Mouse (Mus musculus): ENCODE results near the gene St6gal1. TPM values are rescaled to one million over a fixed set of nuclear protein-coding genes. Genes with fewer than 3 reads are reported as not detected.

Gene St6gal1
- polyA plus RNA-seq, 1 experiment from 2014 or later = 17.6 TPM

DNA sequence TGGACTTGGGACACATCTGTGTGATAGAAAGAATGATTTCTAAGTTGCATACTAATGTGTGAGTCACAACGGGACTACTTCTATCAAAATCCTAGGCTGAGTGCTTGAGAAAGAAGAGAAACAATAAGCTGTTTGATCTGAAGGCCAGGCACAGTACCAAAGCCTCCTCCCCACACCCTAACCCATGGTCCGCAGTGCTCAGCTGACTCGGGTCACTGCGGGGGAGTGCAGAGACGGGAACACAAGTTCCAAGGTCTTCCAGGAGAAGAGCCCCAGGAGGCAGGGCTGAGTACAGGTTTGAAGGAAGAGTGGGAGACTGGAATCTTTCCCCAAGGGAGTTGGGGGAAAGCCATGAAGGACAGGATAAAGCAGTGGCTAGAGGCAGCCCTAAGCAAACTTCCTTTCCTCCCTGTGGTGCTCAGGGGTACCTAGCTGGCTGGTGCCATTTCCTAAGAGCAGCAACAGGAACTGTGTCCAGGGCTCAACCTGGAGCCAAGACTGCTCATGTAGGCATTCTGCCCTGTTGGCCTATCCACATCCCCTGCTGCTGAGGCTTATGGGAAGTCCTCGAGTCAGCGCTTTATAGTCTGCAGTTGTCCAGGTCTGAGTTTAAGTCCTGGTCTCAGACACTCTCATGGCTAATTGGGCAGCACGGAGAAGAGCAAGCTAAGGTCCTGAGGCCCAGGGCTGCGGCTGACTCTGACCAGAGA lies 48.1 kb downstream of the St6gal1 start:
- Histone ChIP-seq H3K4me2 (ENCODE audit: low read depth, low read length) (no peak overlapping the region), H3K4me3 (replicated peaks; ENCODE audit: low read length) (no peak overlapping the region), H3K9ac (ENCODE audit: low read length) (no peak overlapping the region), H3K27me3 (ENCODE audit: control insufficient read depth, insufficient read depth, low read length) (no peaks in the 10 kb centered on the region), H3K9me3 (replicated peaks; ENCODE audit: control insufficient read depth, low read length) (no peaks in the 10 kb centered on the region), H3K4me1 (ENCODE audit: control insufficient read depth, insufficient read depth, low read length) (peaks cover 53% of the 10 kb centered on the region), H3K36me3 (ENCODE audit: control insufficient read depth, insufficient read depth, low read length) (no peaks in the 10 kb centered on the region), H3K27ac (ENCODE audit: low read length) (peak overlapping the region; percentile 56; the same call in 1 of the 2 replicates)
- whole genome bisulfite sequencing = 56% methylated on average over 9 of the region's 9 CpGs
- no peak for ATAC-seq (ENCODE audit: insufficient read depth, low FRiP score)

DNA sequence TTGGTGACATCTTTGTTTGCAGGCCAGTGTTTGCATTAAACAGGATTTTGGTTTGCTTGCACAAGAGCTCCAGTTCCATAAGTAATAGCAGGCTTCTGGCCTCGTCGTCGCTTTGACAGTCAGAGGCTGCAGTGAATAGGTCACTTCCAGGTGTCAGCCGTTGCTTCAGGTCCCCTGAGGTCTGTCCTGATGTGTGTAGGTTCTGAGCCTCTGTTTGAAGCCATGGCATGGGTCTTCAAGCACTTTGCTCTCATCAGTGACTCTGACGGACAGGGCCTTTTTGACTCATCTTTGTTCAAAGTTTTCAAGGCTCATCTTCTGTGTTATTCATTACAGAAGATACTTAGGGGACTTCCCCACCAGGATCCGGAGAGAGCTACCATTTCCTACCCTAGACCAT lies 49.5 kb downstream of the St6gal1 start:
- no peak for ATAC-seq (ENCODE audit: insufficient read depth, low FRiP score)
- Histone ChIP-seq H3K27ac (ENCODE audit: low read length) (no peak overlapping the region), H3K27me3 (ENCODE audit: control insufficient read depth, insufficient read depth, low read length) (no peaks in the 10 kb centered on the region), H3K4me2 (ENCODE audit: low read depth, low read length) (no peak overlapping the region), H3K9me3 (replicated peaks; ENCODE audit: control insufficient read depth, low read length) (no peaks in the 10 kb centered on the region), H3K9ac (ENCODE audit: low read length) (no peak overlapping the region), H3K36me3 (ENCODE audit: control insufficient read depth, insufficient read depth, low read length) (no peaks in the 10 kb centered on the region), H3K4me3 (replicated peaks; ENCODE audit: low read length) (no peak overlapping the region), H3K4me1 (ENCODE audit: control insufficient read depth, insufficient read depth, low read length) (peaks cover 52% of the 10 kb centered on the region)
- 59% methylated on average over 6 of the region's 6 CpGs for WGBS

DNA sequence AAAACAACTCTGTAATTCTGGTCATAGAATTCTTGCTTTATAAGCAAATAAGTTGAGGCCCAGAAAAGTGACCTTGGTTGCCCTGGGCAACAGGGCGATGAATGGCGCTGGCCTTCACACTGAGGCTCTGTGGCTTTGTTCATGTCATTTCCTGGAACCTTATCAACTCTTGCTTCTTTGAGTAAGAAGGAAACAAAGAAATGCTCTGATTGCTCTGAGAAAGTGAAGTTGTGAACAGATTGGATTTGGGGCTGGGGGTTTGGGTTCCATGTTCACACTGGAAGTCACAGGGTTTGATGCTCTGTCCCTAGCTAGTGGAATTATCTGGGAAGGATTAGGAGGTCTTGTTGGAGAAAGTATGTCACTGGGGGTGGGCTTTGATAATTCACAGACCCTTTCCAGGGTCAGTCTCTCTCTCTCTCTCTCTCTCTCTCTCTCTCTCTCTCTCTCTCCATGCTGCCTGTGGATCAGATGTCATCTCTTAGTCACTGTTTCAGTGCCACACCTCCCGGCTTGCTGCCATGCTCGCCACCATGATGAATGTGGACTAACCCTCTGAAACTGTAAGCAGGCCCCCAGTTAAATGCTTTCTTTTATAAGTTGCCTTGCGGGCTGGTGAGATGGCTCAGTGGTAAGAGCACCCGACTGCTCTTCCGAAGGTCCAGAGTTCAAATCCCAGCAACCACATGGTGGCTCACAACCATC lies 50.2 kb downstream of the St6gal1 start:
- 77% methylated on average over 7 of the region's 7 CpGs for WGBS
- H3K4me1 ChIP-seq (ENCODE audit: control insufficient read depth, insufficient read depth, low read length) = peaks cover 45% of the 10 kb centered on the region
- H3K27me3 ChIP-seq (ENCODE audit: control insufficient read depth, insufficient read depth, low read length) = no peaks in the 10 kb centered on the region
- no peak for ATAC-seq (ENCODE audit: insufficient read depth, low FRiP score)
- H3K9ac ChIP-seq (ENCODE audit: low read length) = no peak overlapping the region
- H3K9me3 ChIP-seq (replicated peaks; ENCODE audit: control insufficient read depth, low read length) = no peaks in the 10 kb centered on the region
- no peak overlapping the region for H3K27ac ChIP-seq (ENCODE audit: low read length)
- no peaks in the 10 kb centered on the region for H3K36me3 ChIP-seq (ENCODE audit: control insufficient read depth, insufficient read depth, low read length)
- no peak overlapping the region for H3K4me3 ChIP-seq (replicated peaks; ENCODE audit: low read length)
- no peak overlapping the region for H3K4me2 ChIP-seq (ENCODE audit: low read depth, low read length)

DNA sequence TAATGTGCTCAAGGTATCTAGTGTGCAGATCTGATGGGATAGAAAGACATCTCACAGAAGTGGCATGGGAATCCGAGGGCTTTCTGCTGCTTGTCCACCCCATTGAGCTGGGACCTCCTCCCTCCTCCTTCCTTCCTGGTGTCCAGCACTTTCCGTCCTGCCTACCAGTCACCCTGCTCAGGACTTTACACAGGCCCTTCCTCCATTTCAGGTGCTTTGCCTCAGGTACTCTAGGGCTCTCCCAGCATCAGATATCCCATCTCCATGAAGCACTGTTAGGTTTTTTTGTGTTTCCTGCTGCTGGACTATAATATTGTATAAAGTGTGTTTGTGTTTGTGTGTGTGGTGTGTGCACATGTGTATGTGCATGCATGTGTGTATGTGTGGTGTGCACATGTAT lies 51.1 kb downstream of the St6gal1 start:
- ATAC-seq (ENCODE audit: insufficient read depth, low FRiP score) = no peak
- Histone ChIP-seq H3K9me3 (replicated peaks; ENCODE audit: control insufficient read depth, low read length) (no peaks in the 10 kb centered on the region), H3K27me3 (ENCODE audit: control insufficient read depth, insufficient read depth, low read length) (no peaks in the 10 kb centered on the region), H3K4me3 (replicated peaks; ENCODE audit: low read length) (no peak overlapping the region), H3K9ac (ENCODE audit: low read length) (no peak overlapping the region), H3K36me3 (ENCODE audit: control insufficient read depth, insufficient read depth, low read length) (no peaks in the 10 kb centered on the region), H3K27ac (ENCODE audit: low read length) (no peak overlapping the region), H3K4me1 (ENCODE audit: control insufficient read depth, insufficient read depth, low read length) (peaks cover 36% of the 10 kb centered on the region), H3K4me2 (ENCODE audit: low read depth, low read length) (no peak overlapping the region)
- WGBS = 90% methylated on average over 2 of the region's 2 CpGs

DNA sequence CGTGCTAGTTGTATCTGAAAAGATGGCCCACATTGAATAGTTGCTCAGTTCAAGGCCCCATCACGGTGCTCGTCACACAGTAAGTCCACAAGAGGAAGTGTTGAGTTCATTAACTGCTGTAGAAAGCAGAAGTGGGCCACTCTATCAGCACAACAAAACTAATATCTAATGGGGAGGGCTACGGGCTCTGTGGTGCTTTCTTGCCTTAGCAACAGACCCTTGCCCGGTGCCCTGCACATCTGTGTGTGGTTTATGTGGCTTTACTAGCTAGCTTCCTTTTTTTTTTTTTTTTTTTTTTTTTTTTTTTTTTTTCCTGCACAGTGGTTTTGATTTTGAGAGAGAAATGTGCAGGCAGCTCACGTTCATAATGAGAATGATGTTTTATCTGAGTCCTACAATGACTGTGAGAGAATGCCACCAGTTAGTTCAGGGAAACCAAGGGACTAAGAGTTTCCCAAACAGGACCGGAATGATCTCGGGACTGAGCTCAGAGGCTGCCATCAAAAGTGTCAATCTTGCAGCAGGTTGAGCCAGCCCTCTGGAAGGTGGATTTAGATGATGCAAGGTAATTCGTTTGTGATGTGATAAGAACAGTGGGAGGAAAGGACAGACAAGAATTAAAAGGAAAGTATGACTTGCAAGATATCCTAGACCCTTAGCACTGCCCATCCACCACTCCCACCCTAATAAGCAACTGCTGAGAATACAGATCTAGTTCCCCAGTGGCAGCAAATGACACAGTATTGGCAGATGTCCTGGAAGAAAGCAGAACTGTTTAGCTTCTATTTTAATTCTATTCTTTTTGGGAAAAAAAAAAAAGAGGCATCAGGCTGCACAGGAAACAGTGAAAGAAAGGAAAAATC lies 55.6 kb downstream of the St6gal1 start:
- H3K4me3 ChIP-seq (replicated peaks; ENCODE audit: low read length) = no peak overlapping the region
- H3K4me1 ChIP-seq (ENCODE audit: control insufficient read depth, insufficient read depth, low read length) = no peaks in the 10 kb centered on the region
- H3K36me3 ChIP-seq (ENCODE audit: control insufficient read depth, insufficient read depth, low read length) = no peaks in the 10 kb centered on the region
- ATAC-seq (ENCODE audit: insufficient read depth, low FRiP score) = no peak
- no peak overlapping the region for H3K9ac ChIP-seq (ENCODE audit: low read length)
- H3K9me3 ChIP-seq (replicated peaks; ENCODE audit: control insufficient read depth, low read length) = no peaks in the 10 kb centered on the region
- H3K27me3 ChIP-seq (ENCODE audit: control insufficient read depth, insufficient read depth, low read length) = no peaks in the 10 kb centered on the region
- 66% methylated on average over 9 of the region's 9 CpGs for WGBS
- no peak overlapping the region for H3K27ac ChIP-seq (ENCODE audit: low read length)
- H3K4me2 ChIP-seq (ENCODE audit: low read depth, low read length) = no peak overlapping the region

DNA sequence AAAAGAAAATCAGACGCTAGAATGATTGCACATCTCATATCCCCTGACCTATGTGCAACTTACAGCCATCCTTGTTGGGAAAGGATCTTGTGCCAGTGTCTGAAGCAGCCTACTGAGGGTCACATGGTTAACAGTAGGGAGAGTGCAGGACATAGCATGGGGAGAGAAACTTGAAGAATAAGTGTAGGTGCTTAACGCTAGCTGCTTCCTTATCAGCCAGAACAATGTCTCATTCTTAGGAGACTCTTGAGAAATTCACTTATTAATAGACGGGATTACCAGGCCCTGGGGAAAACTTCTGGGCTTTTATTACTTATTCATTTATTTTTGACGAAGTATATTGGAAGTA lies 56.2 kb downstream of the St6gal1 start:
- Histone ChIP-seq H3K4me2 (ENCODE audit: low read depth, low read length) (no peak overlapping the region), H3K4me1 (ENCODE audit: control insufficient read depth, insufficient read depth, low read length) (no peaks in the 10 kb centered on the region), H3K36me3 (ENCODE audit: control insufficient read depth, insufficient read depth, low read length) (no peaks in the 10 kb centered on the region), H3K27ac (ENCODE audit: low read length) (no peak overlapping the region), H3K9me3 (replicated peaks; ENCODE audit: control insufficient read depth, low read length) (no peaks in the 10 kb centered on the region), H3K4me3 (replicated peaks; ENCODE audit: low read length) (no peak overlapping the region), H3K9ac (ENCODE audit: low read length) (no peak overlapping the region), H3K27me3 (ENCODE audit: control insufficient read depth, insufficient read depth, low read length) (no peaks in the 10 kb centered on the region)
- ATAC-seq (ENCODE audit: insufficient read depth, low FRiP score) = no peak
- 73% methylated on average over 4 of the region's 4 CpGs for WGBS

DNA sequence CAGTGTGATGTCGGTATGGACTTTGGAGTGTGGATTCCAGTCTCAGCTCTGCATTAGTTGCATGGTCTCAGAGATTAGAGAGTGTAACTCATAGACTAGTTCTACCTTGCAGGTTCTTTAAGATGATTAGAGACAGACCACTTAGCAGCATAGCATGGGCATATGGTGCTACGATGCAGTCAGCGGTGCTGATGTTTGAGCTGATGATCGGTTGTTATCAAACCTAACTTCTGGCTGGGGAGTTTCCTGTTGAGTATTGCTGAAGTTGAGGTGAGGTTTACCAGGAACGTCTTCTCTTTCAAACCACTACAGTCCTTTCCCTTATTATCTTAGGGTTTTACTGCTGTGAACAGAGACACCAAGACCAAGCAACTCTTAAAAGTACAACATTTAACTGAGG lies 57.7 kb downstream of the St6gal1 start:
- H3K27me3 ChIP-seq (ENCODE audit: control insufficient read depth, insufficient read depth, low read length) = no peaks in the 10 kb centered on the region
- H3K4me2 ChIP-seq (ENCODE audit: low read depth, low read length) = no peak overlapping the region
- no peak overlapping the region for H3K9ac ChIP-seq (ENCODE audit: low read length)
- H3K4me1 ChIP-seq (ENCODE audit: control insufficient read depth, insufficient read depth, low read length) = no peaks in the 10 kb centered on the region
- H3K36me3 ChIP-seq (ENCODE audit: control insufficient read depth, insufficient read depth, low read length) = no peaks in the 10 kb centered on the region
- H3K27ac ChIP-seq (ENCODE audit: low read length) = no peak overlapping the region
- ATAC-seq (ENCODE audit: insufficient read depth, low FRiP score) = no peak
- no peak overlapping the region for H3K4me3 ChIP-seq (replicated peaks; ENCODE audit: low read length)
- 91% methylated on average over 5 of the region's 5 CpGs for WGBS
- no peaks in the 10 kb centered on the region for H3K9me3 ChIP-seq (replicated peaks; ENCODE audit: control insufficient read depth, low read length)

DNA sequence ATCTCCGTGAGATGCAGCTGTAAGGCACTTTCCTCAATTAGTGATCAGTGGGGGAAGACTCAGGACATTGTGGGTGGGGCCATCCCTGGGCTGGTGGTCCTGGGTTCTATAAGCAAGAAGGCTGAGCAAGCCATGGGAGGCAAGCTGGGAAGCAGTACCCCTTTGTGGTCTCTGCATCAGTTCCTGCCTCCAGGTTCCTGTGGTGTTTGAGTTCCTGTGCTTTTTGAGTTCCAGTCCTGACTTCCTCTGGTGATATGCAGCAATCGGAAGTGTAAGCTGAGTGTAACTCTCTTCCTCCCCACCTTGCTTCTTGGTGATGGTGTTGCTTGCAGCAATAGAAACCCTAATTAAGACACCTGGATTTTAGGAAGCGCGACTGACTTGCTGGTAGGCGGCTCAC lies 58.4 kb downstream of the St6gal1 start:
- 84% methylated on average over 5 of the region's 5 CpGs for WGBS
- H3K4me3 ChIP-seq (replicated peaks; ENCODE audit: low read length) = no peak overlapping the region
- H3K4me2 ChIP-seq (ENCODE audit: low read depth, low read length) = no peak overlapping the region

DNA sequence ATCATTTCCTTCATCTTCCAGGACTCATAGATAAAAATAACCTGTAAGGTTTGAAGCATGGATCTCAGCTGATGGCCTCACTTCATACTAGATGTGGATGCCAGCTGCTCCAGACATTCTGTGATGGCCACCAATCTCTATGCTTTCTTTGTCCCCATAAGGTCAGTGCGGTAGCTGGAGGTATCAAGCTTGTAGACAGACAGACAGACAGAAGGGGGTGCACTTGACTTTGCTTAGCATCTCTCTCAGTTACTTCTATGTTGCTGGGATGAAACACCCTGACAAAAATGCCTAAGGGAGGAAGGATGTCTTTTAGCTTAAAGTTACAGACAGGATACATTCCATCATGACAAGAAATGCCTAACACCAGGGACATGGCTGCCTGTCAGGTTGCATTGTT lies 59.1 kb downstream of the St6gal1 start:
- H3K9me3 ChIP-seq (replicated peaks; ENCODE audit: control insufficient read depth, low read length) = no peaks in the 10 kb centered on the region
- WGBS = 92% methylated on average over 1 of the region's 1 CpGs
- no peak for ATAC-seq (ENCODE audit: insufficient read depth, low FRiP score)
- H3K4me1 ChIP-seq (ENCODE audit: control insufficient read depth, insufficient read depth, low read length) = no peaks in the 10 kb centered on the region
- H3K27ac ChIP-seq (ENCODE audit: low read length) = no peak overlapping the region
- H3K36me3 ChIP-seq (ENCODE audit: control insufficient read depth, insufficient read depth, low read length) = no peaks in the 10 kb centered on the region
- H3K9ac ChIP-seq (ENCODE audit: low read length) = no peak overlapping the region
- no peaks in the 10 kb centered on the region for H3K27me3 ChIP-seq (ENCODE audit: control insufficient read depth, insufficient read depth, low read length)
- H3K4me3 ChIP-seq (replicated peaks; ENCODE audit: low read length) = no peak overlapping the region
- H3K4me2 ChIP-seq (ENCODE audit: low read depth, low read length) = no peak overlapping the region

More for the DNA sequence above, 58.4 kb downstream of the St6gal1 start:
- no peaks in the 10 kb centered on the region for H3K9me3 ChIP-seq (replicated peaks; ENCODE audit: control insufficient read depth, low read length)
- no peaks in the 10 kb centered on the region for H3K4me1 ChIP-seq (ENCODE audit: control insufficient read depth, insufficient read depth, low read length)
- ATAC-seq (ENCODE audit: insufficient read depth, low FRiP score) = no peak
- H3K9ac ChIP-seq (ENCODE audit: low read length) = no peak overlapping the region
- H3K36me3 ChIP-seq (ENCODE audit: control insufficient read depth, insufficient read depth, low read length) = no peaks in the 10 kb centered on the region
- no peak overlapping the region for H3K27ac ChIP-seq (ENCODE audit: low read length)
- H3K27me3 ChIP-seq (ENCODE audit: control insufficient read depth, insufficient read depth, low read length) = no peaks in the 10 kb centered on the region
